ENCODE assay signal across 8 mouse cellular contexts in genomic region chr5:90365141-90365951, GRCm38 (mm10). TPM values are rescaled to one million over a fixed set of nuclear protein-coding genes. Genes with fewer than 3 reads are reported as not detected.
A peak's percentile ranks its signal among the peaks of the same experiment; 100 is the strongest.
DNase-seq lines count a peak whose midpoint lies in the region; ATAC-seq and TF ChIP-seq lines count a peak whose summit lies in the region.

No protein-coding gene starts in this region.

- peak; percentile 28 for ATAC-seq in common myeloid progenitor, adult 5-6 weeks (replicated peaks; ENCODE audit: low read depth, poor library complexity, severe bottlenecking)
- peak; percentile 14 for ATAC-seq in inflammation-experienced regulatory T-cells, adult 6 months
- ATAC-seq in megakaryocyte-erythroid progenitor cell, adult 5-6 weeks (replicated peaks; ENCODE audit: low FRiP score, low TSS enrichment, poor library complexity, severe bottlenecking) = peak; percentile 51

- peak overlapping the region; percentile 98 for H3K27ac ChIP-seq in gastrocnemius, adult 2 months

- intact Hi-C loops in gastrocnemius, adult 2 months (cut with DNase I) = loop anchor here (2.0 kb wide), 1 partner anchor 79 kb away; no protein-coding TSS in a partner anchor
- intact Hi-C loops in left cerebral cortex, postnatal 25 days (cut with DNase I) = no loop called here

- H3K4me3 ChIP-seq in gastrocnemius, adult 2 months = peak overlapping the region; percentile 93

- peak; percentile 75 to 90 for DNase-seq in adrenal gland, adult (ENCODE audit: inconsistent age in 2 of 2, low spot score in 1 of 2)
- peak; percentile 63 for DNase-seq in gastrocnemius, adult 2 months
- peak; percentile 30 to 37 for DNase-seq in left cerebral cortex, postnatal 25 days (ENCODE audit: low spot score in 2 of 2)
- DNase-seq in right cerebral cortex, postnatal 4 days = peak; percentile 35
- no peak for DNase-seq in B cell, adult 2 months

- no peak for TF ChIP-seq CTCF in gastrocnemius, adult 2 months (IDR thresholded peaks at IDR 0.05)

RNA-seq across cellular contexts. Expression of gene Ankrd17, which starts 1.0 kb away (rescaled TPM):
- 149 and 213 TPM in 2 replicates for total RNA-seq in common myeloid progenitor, adult 5-6 weeks (2017)
- 10 to 100 TPM; 48.2 to 55.3 TPM for total RNA-seq in gastrocnemius, adult 2 months (2021)
- polyA plus RNA-seq in inflammation-experienced regulatory T-cells, adult 6 months (2017; shearing (Covaris generic)) = 10 to 100 TPM; 40.5 to 64.2 (median 52.0) TPM
- 100 to 1,000 TPM; 110 to 117 TPM for total RNA-seq in left cerebral cortex, postnatal 25 days (2021)
- 115 and 123 TPM in 2 replicates for total RNA-seq in megakaryocyte-erythroid progenitor cell, adult 5-6 weeks (2014; fragmentation: Nextera tagmentation)
- 115 and 119 TPM in 2 replicates for total RNA-seq in megakaryocyte-erythroid progenitor cell, adult 5-6 weeks (2017)

RNA-seq across cellular contexts. Expression of gene Gm9958, which starts 1.7 kb away (rescaled TPM):
- total RNA-seq in common myeloid progenitor, adult 5-6 weeks (2017) = 1.2 and 3.2 TPM in 2 replicates
- total RNA-seq in gastrocnemius, adult 2 months (2021) = under 1 TPM; 0.47 to 0.56 TPM
- 1 to 10 TPM in 2 of 3 experiments, under 1 TPM in 1; 0.70 to 3.1 (median 1.4) TPM for polyA plus RNA-seq in inflammation-experienced regulatory T-cells, adult 6 months (2017; shearing (Covaris generic))
- total RNA-seq in left cerebral cortex, postnatal 25 days (2021) = 1 to 10 TPM; 1.6 to 1.7 TPM
- 3.3 and 5.2 TPM in 2 replicates for total RNA-seq in megakaryocyte-erythroid progenitor cell, adult 5-6 weeks (2014; fragmentation: Nextera tagmentation)
- 1.4 and 2.4 TPM in 2 replicates for total RNA-seq in megakaryocyte-erythroid progenitor cell, adult 5-6 weeks (2017)

Comparison
In these comparisons a context has a peak if more than half of its experiments do, and no peak if none do; other contexts are left out.
1. DNase-seq: peak in adrenal gland, adult (2 of 2), gastrocnemius, adult 2 months (single experiment), left cerebral cortex, postnatal 25 days (2 of 2) and right cerebral cortex, postnatal 4 days (single experiment); none in B cell, adult 2 months (0 of 2).
2. Peak in every context shown above with its lines, with median percentiles within 50 percentile points of each other: ATAC-seq.